Mouse (Mus musculus) layer of hippocampus, adult 18-20 months (tissue): Measurements from ENCODE around the gene Rcn3. TPM values are rescaled to one million over a fixed set of nuclear protein-coding genes. Genes with fewer than 3 reads are reported as not detected.

ENCODE experiments used
- DNase-seq, 2 experiments: peaks; one replicate each; pipeline ENCODE4 v3.0.0; 2022; ENCODE audit warnings: low spot score in 2 of 2
- total RNA-seq, 2 experiments: library from RNA; stranded (reverse); gene quantifications; 2 replicates each; pipeline ENCODE4 v1.2.3; 2021

The Rcn3 gene
- total RNA-seq, 2 experiments from 2014 or later, result 7.4 to 8.5 TPM

GRCm38 (mm10) chr7:45075405-45075804 lies 16.6 kb downstream of the Rcn3 start:
- DNase-seq, result no peak

- no peak for DNase-seq
These were observed 18.1 kb downstream of the Rcn3 start for GRCm38 (mm10) chr7:45073949-45074348.

- DNase-seq, result no peak
These were observed 18.8 kb downstream of the Rcn3 start for GRCm38 (mm10) chr7:45073171-45073707.

- DNase-seq, result no peak
These were observed 19.8 kb downstream of the Rcn3 start for GRCm38 (mm10) chr7:45072230-45072629.

GRCm38 (mm10) chr7:45069671-45070070 lies 22.4 kb downstream of the Rcn3 start:
- DNase-seq, result no peak

GRCm38 (mm10) chr7:45068000-45068318 lies 24.1 kb downstream of the Rcn3 start:
- DNase-seq, result peak in 1 of 2 experiments; percentile 51

- no peak for DNase-seq
These were observed 24.6 kb downstream of the Rcn3 start for GRCm38 (mm10) chr7:45067190-45067999.

- DNase-seq, result peak; percentile 91 to 97
These were observed 29.7 kb downstream of the Rcn3 start, which contains the start of the genes Nosip and Prrg2 for GRCm38 (mm10) chr7:45062239-45062835. Gene Nosip, plus strand, starts transcription at chr7:45062429. Gene Prrg2, minus strand, starts transcription at chr7:45062677.

- no peak for DNase-seq
These were observed 30.4 kb downstream of the Rcn3 start for GRCm38 (mm10) chr7:45061532-45062075.

- no peak for DNase-seq
These were observed 31.3 kb downstream of the Rcn3 start for GRCm38 (mm10) chr7:45060632-45061122.

GRCm38 (mm10) chr7:45058607-45059571 lies 33.1 kb downstream of the Rcn3 start:
- no peak for DNase-seq

GRCm38 (mm10) chr7:45056972-45057348 lies 35.1 kb downstream of the Rcn3 start:
- no peak for DNase-seq

- DNase-seq, result no peak
These were observed 35.6 kb downstream of the Rcn3 start for GRCm38 (mm10) chr7:45056329-45056971.

GRCm38 (mm10) chr7:45053931-45054510 lies 38.0 kb downstream of the Rcn3 start:
- DNase-seq, result peak; percentile 91 to 96

GRCm38 (mm10) chr7:45053117-45053930 lies 38.7 kb downstream of the Rcn3 start:
- DNase-seq, result peak; percentile 63 to 81

- DNase-seq, result no peak
These were observed 39.2 kb downstream of the Rcn3 start, which contains the start of gene Prr12 for GRCm38 (mm10) chr7:45052862-45053116. Gene Prr12, minus strand, starts transcription at chr7:45052881.

GRCm38 (mm10) chr7:45052181-45052861 lies 39.7 kb downstream of the Rcn3 start:
- peak; percentile 50 to 56 for DNase-seq

- no peak for DNase-seq
These were observed 40.4 kb downstream of the Rcn3 start for GRCm38 (mm10) chr7:45051601-45051974.
